Mouse (Mus musculus): ENCODE data around the gene Trpm3. TPM values are rescaled to one million over a fixed set of nuclear protein-coding genes. Genes with fewer than 3 reads are reported as not detected.

Gene Trpm3
- polyA plus RNA-seq, 1 experiment from 2014 or later = 48.4 TPM

DNA sequence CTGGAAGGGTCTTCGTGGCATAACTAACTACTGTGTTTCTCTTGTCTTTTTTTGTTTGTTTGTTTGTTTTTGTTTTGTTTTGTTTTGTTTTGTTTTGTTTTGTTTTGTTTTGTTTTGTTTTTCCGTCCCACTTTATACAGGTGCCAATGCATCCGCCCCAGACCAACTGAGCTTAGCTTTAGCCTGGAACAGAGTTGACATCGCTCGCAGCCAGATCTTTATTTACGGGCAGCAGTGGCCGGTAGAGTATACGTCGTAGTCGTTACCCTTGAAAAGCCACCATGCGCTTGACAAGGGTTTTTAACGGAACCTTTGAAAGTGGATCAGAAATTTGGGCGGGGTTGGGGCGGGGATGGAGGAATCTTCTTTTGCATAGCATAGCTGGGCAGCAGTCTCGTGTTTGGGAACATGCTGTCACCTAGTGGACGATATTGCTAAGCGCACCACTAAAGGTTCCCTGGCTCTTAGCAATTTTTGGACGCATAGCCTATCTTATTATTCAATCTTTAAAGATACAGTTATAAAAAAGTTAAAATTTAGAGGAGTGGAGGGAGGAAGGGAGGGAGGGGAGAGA lies 745.0 kb downstream of the Trpm3 start:
- Histone ChIP-seq H3K27ac (no peak overlapping the region), H3K9me3 (ENCODE audit: control insufficient read depth, low read length) (no peaks in the 10 kb centered on the region), H3K4me3 (replicated peaks; ENCODE audit: low read length) (no peak overlapping the region), H3K36me3 (replicated peaks; ENCODE audit: control insufficient read depth, insufficient read depth) (no peaks in the 10 kb centered on the region), H3K9ac (no peak overlapping the region), H3K4me1 (replicated peaks; ENCODE audit: control insufficient read depth, insufficient read depth, low read length) (no peaks in the 10 kb centered on the region), H3K4me2 (replicated peaks) (peak overlapping the region; percentile 45), H3K27me3 (ENCODE audit: control insufficient read depth, insufficient read depth, low read length) (no peaks in the 10 kb centered on the region)
- peak; percentile 84 for ATAC-seq (ENCODE audit: low FRiP score)
- WGBS = 25% methylated on average over 18 of the region's 18 CpGs
- DNase-seq (ENCODE audit: low spot score) = peak; percentile 85

DNA sequence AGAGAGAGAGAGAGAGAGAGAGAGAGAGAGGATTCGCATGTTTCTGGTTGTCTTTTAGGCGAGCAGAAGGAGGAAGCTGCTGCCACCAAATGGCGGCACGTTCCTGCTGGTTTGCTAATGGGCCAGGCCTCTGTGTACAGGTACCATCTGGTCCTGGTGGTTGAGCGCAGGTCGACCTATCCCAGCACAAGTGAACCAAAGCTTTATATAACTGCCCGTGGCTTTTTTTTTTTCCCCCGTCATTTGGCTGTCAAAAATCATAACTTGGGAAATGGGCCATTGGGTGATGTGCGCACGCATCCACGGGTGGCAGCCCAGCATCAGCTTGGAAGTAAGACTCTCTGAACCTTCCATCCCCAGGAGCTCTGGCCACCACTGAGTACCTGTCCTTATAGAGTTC lies 745.5 kb downstream of the Trpm3 start:
- Histone ChIP-seq H3K27me3 (ENCODE audit: control insufficient read depth, insufficient read depth, low read length) (no peaks in the 10 kb centered on the region), H3K4me2 (replicated peaks) (peak overlapping the region; percentile 45), H3K9me3 (ENCODE audit: control insufficient read depth, low read length) (no peaks in the 10 kb centered on the region), H3K4me1 (replicated peaks; ENCODE audit: control insufficient read depth, insufficient read depth, low read length) (no peaks in the 10 kb centered on the region), H3K27ac (no peak overlapping the region), H3K36me3 (replicated peaks; ENCODE audit: control insufficient read depth, insufficient read depth) (no peaks in the 10 kb centered on the region), H3K4me3 (replicated peaks; ENCODE audit: low read length) (no peak overlapping the region), H3K9ac (no peak overlapping the region)
- peak; percentile 79 for ATAC-seq (ENCODE audit: low FRiP score)
- DNase-seq (ENCODE audit: low spot score) = peak; percentile 55
- WGBS = 41% methylated on average over 11 of the region's 11 CpGs

DNA sequence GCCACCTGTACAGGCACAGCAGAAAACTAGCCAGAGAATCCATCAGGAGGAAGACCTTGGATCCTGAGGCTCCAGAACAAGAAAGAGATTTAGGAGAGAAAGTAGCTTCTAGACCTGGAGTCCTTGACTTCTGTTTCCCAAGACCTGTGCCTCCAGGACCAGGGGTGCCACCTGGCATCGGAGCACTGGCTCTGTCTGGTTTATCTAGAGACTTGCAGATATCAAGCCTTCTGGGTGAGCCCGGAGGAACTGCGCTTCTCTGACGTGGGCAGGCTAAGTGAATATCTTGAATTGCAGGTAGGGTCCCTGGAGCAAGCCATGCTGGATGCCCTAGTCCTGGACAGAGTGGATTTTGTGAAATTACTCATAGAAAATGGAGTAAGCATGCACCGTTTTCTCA lies 746.2 kb downstream of the Trpm3 start:
- Histone ChIP-seq H3K9ac (no peak overlapping the region), H3K27ac (no peak overlapping the region), H3K4me1 (replicated peaks; ENCODE audit: control insufficient read depth, insufficient read depth, low read length) (no peaks in the 10 kb centered on the region), H3K36me3 (replicated peaks; ENCODE audit: control insufficient read depth, insufficient read depth) (no peaks in the 10 kb centered on the region), H3K27me3 (ENCODE audit: control insufficient read depth, insufficient read depth, low read length) (no peaks in the 10 kb centered on the region), H3K4me2 (replicated peaks) (no peak overlapping the region), H3K9me3 (ENCODE audit: control insufficient read depth, low read length) (no peaks in the 10 kb centered on the region), H3K4me3 (replicated peaks; ENCODE audit: low read length) (no peak overlapping the region)
- DNase-seq (ENCODE audit: low spot score) = no peak
- no peak for ATAC-seq (ENCODE audit: low FRiP score)
- 94% methylated on average over 5 of the region's 5 CpGs for WGBS

DNA sequence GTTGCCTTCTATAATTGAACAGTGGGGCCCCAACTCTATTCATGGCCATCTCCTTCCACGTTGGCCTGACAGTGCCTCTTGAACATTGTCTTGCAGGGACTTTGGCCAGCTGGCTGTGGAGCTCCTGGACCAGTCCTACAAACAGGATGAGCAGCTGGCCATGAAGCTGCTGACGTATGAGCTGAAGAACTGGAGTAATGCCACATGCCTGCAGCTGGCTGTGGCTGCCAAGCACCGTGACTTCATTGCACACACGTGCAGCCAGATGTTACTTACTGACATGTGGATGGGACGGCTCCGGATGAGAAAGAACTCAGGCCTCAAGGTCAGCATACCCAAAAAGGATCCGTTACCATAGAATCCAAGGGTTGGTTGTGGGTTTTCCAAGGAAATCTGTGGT lies 763.0 kb downstream of the Trpm3 start:
- DNase-seq (ENCODE audit: low spot score) = no peak
- Histone ChIP-seq H3K9me3 (ENCODE audit: control insufficient read depth, low read length) (no peaks in the 10 kb centered on the region), H3K4me3 (replicated peaks; ENCODE audit: low read length) (no peak overlapping the region), H3K4me2 (replicated peaks) (no peak overlapping the region), H3K36me3 (replicated peaks; ENCODE audit: control insufficient read depth, insufficient read depth) (peaks cover 10% of the 10 kb centered on the region; the same call in 1 of the 2 replicates), H3K27me3 (ENCODE audit: control insufficient read depth, insufficient read depth, low read length) (no peaks in the 10 kb centered on the region), H3K4me1 (replicated peaks; ENCODE audit: control insufficient read depth, insufficient read depth, low read length) (peaks cover 9% of the 10 kb centered on the region; the same call in 1 of the 2 replicates), H3K27ac (no peak overlapping the region), H3K9ac (no peak overlapping the region)
- no peak for ATAC-seq (ENCODE audit: low FRiP score)
- WGBS = 90% methylated on average over 7 of the region's 7 CpGs

DNA sequence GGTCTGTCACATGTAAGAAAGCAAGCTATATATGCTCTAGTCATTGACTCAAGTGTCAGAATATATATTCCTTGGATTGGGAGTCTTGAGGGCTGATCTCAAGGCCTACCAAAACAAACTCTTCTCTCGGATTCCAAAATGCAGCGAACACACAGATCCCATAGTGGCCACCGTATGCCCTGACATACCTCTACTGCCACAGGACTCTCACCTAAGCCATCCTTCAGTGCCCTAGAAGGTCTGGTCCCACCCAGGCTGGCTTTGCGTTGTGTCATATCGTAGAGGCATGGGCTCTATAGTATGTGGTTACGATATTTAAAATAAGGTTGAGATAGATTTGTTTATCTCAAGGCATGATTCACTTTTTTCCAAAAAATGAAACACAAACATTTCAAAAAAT lies 763.5 kb downstream of the Trpm3 start:
- WGBS = 96% methylated on average over 6 of the region's 6 CpGs
- Histone ChIP-seq H3K4me3 (replicated peaks; ENCODE audit: low read length) (no peak overlapping the region), H3K4me1 (replicated peaks; ENCODE audit: control insufficient read depth, insufficient read depth, low read length) (peaks cover 9% of the 10 kb centered on the region; the same call in 1 of the 2 replicates), H3K9ac (no peak overlapping the region), H3K27ac (no peak overlapping the region), H3K4me2 (replicated peaks) (no peak overlapping the region), H3K27me3 (ENCODE audit: control insufficient read depth, insufficient read depth, low read length) (no peaks in the 10 kb centered on the region), H3K9me3 (ENCODE audit: control insufficient read depth, low read length) (no peaks in the 10 kb centered on the region), H3K36me3 (replicated peaks; ENCODE audit: control insufficient read depth, insufficient read depth) (peaks cover 10% of the 10 kb centered on the region; the same call in 1 of the 2 replicates)
- DNase-seq (ENCODE audit: low spot score) (no peak), ATAC-seq (ENCODE audit: low FRiP score) (no peak)

DNA sequence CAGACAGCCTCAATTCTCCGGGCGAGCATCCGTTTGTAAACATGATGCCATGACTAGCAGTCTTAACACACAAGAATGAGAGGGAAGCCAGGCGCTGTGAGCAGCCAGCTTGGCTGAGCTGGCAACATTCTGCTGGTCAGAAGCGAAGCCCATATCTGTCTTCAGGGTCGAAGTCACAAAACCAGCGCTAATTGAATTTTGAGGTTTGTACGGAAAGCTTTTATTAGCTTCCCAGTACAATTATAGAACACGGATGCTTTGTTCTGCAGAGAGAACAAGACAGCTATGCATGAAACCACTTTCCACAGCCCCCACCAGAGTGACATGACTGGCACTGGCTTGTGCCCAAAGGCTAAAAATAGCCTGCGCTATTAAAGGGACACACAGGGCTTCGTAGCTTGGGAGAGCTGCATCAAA lies 766.2 kb downstream of the Trpm3 start:
- Histone ChIP-seq H3K9me3 (ENCODE audit: control insufficient read depth, low read length) (no peaks in the 10 kb centered on the region), H3K27ac (peak overlapping the region; percentile 49), H3K4me2 (replicated peaks) (no peak overlapping the region), H3K9ac (no peak overlapping the region), H3K4me3 (replicated peaks; ENCODE audit: low read length) (no peak overlapping the region), H3K4me1 (replicated peaks; ENCODE audit: control insufficient read depth, insufficient read depth, low read length) (peaks cover 9% of the 10 kb centered on the region; the same call in 1 of the 2 replicates), H3K36me3 (replicated peaks; ENCODE audit: control insufficient read depth, insufficient read depth) (peaks cover 10% of the 10 kb centered on the region; the same call in 1 of the 2 replicates), H3K27me3 (ENCODE audit: control insufficient read depth, insufficient read depth, low read length) (no peaks in the 10 kb centered on the region)
- DNase-seq (ENCODE audit: low spot score) = peak; percentile 64
- ATAC-seq (ENCODE audit: low FRiP score) = peak; percentile 77; the same call in 1 of the 2 replicates
- 54% methylated on average over 11 of the region's 11 CpGs for WGBS

DNA sequence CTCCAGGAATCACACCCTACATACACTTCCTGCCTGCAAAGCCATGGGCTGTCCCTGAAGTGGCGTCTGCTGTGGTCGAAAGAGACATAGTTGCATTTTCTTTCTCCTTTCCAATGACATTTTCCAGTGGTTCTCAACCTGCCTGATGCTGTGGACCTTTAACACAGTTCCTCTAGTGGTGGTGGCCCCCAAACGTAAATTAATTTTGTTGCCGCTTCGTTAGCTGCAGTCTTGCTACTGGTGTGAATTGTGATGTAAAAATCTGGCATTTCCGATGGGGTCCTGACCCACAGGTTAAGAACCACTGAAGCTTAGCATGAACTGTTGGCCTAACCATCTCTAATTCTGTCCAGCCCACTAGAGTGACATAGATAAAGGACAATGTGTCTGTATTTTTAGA lies 771.8 kb downstream of the Trpm3 start:
- ATAC-seq (ENCODE audit: low FRiP score) (no peak), DNase-seq (ENCODE audit: low spot score) (no peak)
- no peak overlapping the region for H3K4me3 ChIP-seq (replicated peaks; ENCODE audit: low read length)
- no peaks in the 10 kb centered on the region for H3K9me3 ChIP-seq (ENCODE audit: control insufficient read depth, low read length)
- peaks cover 10% of the 10 kb centered on the region; the same call in 1 of the 2 replicates for H3K36me3 ChIP-seq (replicated peaks; ENCODE audit: control insufficient read depth, insufficient read depth)
- no peak overlapping the region for H3K9ac ChIP-seq
- no peaks in the 10 kb centered on the region for H3K27me3 ChIP-seq (ENCODE audit: control insufficient read depth, insufficient read depth, low read length)
- H3K4me1 ChIP-seq (replicated peaks; ENCODE audit: control insufficient read depth, insufficient read depth, low read length) = no peaks in the 10 kb centered on the region
- no peak overlapping the region for H3K4me2 ChIP-seq (replicated peaks)
- 81% methylated on average over 6 of the region's 6 CpGs for WGBS
- no peak overlapping the region for H3K27ac ChIP-seq

DNA sequence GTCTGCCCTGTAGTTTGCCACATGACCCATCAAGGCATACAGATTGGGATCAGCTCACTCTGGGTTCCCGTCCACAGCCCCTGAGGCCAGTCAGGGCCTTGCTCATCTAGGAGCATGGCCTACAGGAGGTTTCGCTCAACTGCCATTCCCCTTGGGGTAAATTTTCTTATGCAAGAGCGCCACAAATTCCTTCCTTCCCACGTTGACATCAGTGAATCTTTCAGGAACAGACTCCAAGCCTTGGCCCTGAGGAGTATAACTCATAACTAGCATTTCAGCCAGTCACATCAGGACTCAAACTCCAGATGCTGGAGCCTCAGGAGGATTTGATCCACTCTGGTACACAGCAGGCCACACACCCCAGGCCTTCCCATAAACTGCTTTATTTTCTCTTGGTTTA lies 774.1 kb downstream of the Trpm3 start:
- ATAC-seq (ENCODE audit: low FRiP score) (no peak), DNase-seq (ENCODE audit: low spot score) (no peak)
- Histone ChIP-seq H3K9me3 (ENCODE audit: control insufficient read depth, low read length) (no peaks in the 10 kb centered on the region), H3K4me1 (replicated peaks; ENCODE audit: control insufficient read depth, insufficient read depth, low read length) (peaks cover 5% of the 10 kb centered on the region), H3K4me2 (replicated peaks) (no peak overlapping the region), H3K27ac (no peak overlapping the region), H3K36me3 (replicated peaks; ENCODE audit: control insufficient read depth, insufficient read depth) (peaks cover 10% of the 10 kb centered on the region; the same call in 1 of the 2 replicates), H3K27me3 (ENCODE audit: control insufficient read depth, insufficient read depth, low read length) (no peaks in the 10 kb centered on the region), H3K9ac (no peak overlapping the region), H3K4me3 (replicated peaks; ENCODE audit: low read length) (no peak overlapping the region)
- 87% methylated on average over 4 of the region's 4 CpGs for WGBS

DNA sequence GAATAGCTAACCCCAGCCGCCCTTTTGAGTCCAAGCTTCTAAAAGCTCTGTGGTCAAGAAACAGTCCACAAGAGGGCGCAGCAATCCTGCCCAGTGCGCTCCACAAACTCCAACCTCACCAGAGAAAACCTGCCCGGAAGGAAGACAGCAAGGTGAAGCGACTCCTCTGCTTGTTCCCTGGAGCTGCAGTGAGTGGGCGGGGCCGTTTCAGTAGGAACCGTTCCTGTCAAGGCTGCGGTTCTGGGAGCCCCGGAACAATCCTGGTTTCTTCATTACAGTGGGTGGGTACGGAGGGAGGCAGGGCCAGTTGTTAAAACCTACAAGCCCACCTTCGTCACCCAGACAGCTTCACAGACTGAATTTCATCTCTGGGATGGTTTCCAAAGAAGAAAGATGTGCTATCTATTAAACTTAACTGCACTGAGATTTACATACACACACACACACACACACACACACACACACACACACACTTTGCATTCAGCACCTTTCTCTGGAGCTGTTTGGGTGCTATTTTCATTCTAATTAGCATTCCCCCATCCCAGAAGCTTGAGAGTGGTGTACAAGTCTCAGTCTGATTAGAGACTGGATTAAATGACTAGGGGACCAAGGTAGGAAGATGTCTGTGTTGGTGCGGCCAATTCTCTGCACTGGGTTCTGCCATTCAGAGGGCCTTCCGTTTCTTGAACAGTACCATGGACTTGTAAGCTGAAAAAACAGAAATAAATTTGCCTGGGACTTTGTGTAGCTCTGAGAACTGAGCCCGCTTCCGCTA lies 777.2 kb downstream of the Trpm3 start:
- Histone ChIP-seq H3K9ac (peak overlapping the region; percentile 32; the same call in 1 of the 2 replicates), H3K27me3 (ENCODE audit: control insufficient read depth, insufficient read depth, low read length) (no peaks in the 10 kb centered on the region), H3K36me3 (replicated peaks; ENCODE audit: control insufficient read depth, insufficient read depth) (0 out of 2 replicates have a peak, but pooled peaks cover 4% of the 10 kb centered on the region), H3K9me3 (ENCODE audit: control insufficient read depth, low read length) (no peaks in the 10 kb centered on the region), H3K4me1 (replicated peaks; ENCODE audit: control insufficient read depth, insufficient read depth, low read length) (peaks cover 5% of the 10 kb centered on the region), H3K4me3 (replicated peaks; ENCODE audit: low read length) (peak overlapping the region; percentile 9; the same call in 1 of the 2 replicates), H3K4me2 (replicated peaks) (peak overlapping the region; percentile 48), H3K27ac (peak overlapping the region; percentile 47)
- 23% methylated on average over 16 of the region's 16 CpGs for WGBS
- ATAC-seq (ENCODE audit: low FRiP score) (peak; percentile 56; the same call in 1 of the 2 replicates), DNase-seq (ENCODE audit: low spot score) (peak; percentile 88)
